Mouse (Mus musculus) heart, postnatal 4 days (tissue): ENCODE results near the gene H13. TPM values are rescaled to one million over a fixed set of nuclear protein-coding genes. Genes with fewer than 3 reads are reported as not detected.

Experiments used
- DNase-seq: peaks from one replicate; pipeline ENCODE4 v3.0.0; 2021
- total RNA-seq, 2 experiments: library from RNA; stranded (reverse); gene quantifications; 2 replicates each; pipeline ENCODE4 v1.2.3; 2021

The H13 gene
- total RNA-seq, 2 experiments from 2014 or later, result 54.1 to 54.2 TPM

DNA sequence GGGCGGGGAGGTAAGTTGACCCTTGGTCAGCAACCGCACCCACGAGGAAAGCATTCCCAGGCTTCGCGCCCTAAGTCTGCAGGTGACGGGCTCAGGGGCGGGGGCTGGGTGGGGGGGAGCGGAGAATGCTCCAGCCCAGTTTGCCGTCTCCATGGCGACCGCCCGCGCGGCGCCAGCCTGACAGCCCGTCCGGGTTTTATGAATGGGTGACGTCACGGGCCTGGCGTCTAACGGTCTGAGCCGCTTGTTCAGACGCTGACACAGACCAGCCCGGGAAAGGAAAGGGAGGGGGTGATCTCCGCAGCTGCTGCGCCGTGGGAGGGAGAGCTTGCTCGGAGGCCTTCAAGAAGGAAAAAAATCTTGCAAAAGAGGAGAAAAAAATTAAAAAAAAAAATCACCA, 65.7 kb downstream of the H13 start:
- peak; percentile 97 for DNase-seq

DNA sequence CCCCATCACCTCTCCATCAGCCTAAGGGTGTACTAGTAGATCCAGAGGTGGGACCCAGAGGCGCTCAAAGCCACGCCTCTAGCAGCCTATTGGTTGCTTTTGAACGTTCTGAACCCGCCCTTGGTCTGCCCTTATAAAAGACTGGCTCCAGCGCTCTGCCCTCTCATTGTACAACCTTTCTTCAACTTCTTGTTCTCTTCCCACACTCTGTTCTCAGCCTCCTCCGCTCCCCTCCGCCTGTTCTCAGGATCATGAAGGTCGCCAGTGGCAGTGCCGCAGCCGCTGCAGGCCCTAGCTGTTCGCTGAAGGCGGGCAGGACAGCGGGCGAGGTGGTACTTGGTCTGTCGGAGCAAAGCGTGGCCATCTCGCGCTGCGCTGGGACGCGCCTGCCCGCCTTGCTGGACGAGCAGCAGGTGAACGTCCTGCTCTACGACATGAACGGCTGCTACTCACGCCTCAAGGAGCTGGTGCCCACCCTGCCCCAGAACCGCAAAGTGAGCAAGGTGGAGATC, 66.9 kb downstream of the H13 start, which contains the start of gene Id1:
Gene Id1, plus strand, starts transcription at position 162 of the 512 bp plus-strand sequence.
- DNase-seq, result peak; percentile 91

GRCm38 (mm10) chr2:152736748-152737147, 67.5 kb downstream of the H13 start:
- no peak for DNase-seq

DNA sequence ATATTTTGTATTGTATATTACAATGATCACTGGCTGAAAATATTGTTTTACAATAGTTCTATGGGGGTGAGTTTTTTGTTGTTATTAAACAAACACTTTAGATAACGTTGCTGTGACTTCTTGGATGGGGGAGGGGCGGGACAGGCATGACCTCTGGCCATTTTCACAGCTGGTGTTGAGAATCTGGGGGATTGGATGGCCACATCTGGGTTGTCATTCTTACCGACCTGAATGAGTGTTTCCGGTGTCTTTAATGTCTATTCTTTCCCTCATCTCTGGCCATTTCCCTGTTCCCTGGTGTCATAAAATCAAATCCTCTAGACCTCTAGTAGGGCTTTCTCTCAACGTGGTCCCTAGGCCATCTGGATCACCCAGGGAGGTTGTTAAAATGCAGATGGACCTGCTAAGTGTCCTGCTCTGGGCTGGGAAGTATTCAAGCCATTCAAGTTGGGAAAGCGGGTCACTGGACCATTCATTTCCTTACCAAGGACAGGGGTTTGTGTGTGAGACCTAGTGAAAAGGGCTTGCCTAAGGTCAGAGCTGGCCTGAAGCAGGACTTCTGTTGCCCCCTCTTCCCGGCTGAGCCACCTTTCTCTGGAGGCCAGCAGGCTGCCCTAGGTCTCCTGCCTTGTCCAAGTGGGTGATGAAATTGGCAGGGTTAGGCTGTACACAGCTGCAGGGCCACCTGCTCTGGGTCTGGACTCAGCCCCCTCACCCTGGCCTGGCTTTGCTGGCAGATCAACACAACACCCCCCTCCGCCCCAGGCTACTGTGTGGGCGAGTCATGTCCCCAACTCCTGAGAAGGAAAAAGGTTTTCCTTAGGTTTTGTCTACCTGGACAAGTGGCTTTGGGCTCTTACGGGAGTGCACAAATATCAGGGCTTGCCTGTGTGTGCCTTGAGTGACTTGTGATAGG, 68.3 kb downstream of the H13 start:
- peak; percentile 48 for DNase-seq

DNA sequence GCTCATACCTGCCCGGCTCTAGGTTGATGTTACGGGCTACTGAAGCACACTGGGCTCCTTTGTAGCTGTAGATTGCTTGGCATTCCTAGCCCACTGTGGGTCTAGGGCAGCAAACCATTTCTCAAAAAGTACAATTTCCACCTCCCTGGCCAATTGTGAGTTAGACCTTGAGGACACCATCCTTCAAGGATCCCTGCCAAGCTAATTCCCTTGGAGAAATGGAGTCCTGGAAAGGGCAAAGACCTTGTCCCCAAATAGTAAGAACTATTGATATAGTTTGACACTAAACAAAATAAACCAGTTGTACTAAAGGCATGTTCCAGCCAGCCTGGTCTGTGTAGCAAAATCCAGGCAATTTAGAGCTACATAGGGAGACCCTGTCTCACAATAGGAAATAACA, 69.1 kb downstream of the H13 start:
- no peak for DNase-seq

DNA sequence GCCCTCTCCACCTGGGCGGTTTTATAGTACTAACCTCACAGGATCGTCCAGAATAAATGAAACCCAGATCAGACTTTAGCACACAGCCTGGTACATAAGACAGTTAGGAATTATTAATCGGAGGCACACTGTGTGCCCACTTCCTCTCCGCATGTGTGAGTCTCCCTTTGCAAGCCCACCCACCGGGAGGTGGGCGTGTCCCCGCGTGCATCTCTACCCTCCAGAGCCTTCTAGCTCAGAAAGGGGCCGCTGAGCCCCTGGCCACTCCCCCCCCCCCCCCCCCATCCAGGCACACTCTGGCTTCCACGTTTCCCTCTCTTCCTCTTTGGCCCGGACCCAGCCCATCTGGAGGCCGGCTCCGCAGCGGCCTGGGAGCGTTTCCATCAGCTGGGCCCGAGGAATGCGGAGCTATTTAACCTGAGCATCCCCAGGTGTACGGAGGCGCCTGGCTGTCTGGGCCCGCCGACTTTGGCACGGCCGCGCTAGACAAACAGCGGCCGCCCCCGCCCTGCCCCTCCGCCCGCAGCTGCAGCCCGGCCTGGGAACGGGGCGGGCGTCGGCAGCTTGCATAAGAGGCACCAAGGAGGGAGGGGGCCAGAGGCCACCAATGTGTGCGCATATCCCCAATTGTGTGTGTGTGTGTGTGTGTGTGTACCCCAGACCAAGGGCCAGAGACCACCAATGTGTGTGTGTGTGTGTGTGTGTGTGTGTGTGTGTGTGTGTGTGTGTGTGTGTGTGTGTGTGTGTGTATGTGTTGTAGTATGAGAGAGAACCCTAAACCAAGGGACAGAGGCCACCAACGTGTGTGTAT, 70.0 kb downstream of the H13 start:
- peak; percentile 87 for DNase-seq

- no peak for DNase-seq
These were observed 70.6 kb downstream of the H13 start for GRCm38 (mm10) chr2:152739842-152740260.

GRCm38 (mm10) chr2:152740490-152740889, 71.2 kb downstream of the H13 start:
- no peak for DNase-seq

DNA sequence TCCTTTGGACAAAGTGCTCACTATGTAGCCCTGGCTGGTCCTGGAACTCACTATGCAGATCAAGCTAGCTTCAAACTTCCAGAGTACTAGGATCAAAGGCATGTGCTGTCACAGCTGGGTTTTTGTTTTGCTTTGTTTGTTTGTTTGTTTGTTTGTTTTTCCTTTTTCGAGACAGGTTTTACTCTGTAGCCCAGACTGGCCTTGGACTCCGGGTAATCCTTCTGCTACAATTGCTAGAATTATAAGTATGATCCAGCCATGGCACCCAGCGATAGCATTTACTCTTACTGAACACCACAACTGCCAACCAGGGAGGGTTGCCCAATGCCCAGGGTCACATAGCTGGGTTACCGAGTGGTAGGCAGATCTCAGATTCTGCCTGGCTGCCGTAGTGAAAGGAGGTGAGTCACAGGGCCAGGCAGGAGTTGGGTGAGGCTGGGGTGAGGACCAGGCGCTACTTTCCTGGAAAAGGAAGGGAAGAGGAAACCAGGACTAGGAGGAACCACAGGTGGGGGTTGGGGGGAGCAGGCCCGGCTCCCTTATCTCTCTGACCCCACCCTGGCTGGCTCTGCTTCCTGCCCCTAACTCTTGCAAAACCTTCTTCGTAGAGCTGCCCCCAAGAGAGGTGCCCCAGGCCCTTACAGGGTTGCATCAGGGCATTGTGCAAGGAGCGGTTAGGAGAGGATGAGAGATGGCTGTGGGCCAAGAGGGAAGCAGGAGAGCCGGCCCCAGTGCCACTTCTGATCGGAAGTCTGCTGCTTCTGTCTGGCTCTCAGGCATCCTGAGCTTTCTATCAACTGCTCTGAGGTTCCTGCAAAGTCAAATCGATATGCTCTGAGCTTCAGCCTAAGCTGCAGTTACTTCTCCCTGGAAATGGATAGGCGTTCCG, 72.1 kb downstream of the H13 start:
- DNase-seq, result peak; percentile 76

DNA sequence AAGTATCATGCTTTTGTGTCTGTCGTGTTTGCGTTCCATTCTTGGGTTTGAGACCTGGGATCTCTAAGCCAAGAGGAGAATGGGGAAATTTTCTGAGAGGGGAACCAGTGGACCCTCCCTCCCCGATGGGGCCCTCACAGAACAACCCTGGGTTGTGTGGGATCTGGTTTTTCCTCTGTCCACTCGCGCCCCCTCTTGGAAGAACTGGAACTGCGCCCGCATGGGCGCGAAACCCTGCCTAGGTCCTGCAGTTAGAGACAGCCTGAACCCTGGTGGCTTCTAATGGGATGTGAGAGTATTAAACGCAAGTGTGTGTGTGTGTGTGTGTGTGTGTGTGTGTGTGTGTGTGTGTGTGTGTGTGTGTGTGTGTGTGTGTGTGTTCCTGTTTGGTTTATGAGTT, 73.2 kb downstream of the H13 start:
- peak; percentile 89 for DNase-seq

GRCm38 (mm10) chr2:152753944-152754711, 84.9 kb downstream of the H13 start, which contains the start of gene Cox4i2:
TSS of gene Cox4i2 (plus strand) at chr2:152754173.
- peak; percentile 57 for DNase-seq

DNA sequence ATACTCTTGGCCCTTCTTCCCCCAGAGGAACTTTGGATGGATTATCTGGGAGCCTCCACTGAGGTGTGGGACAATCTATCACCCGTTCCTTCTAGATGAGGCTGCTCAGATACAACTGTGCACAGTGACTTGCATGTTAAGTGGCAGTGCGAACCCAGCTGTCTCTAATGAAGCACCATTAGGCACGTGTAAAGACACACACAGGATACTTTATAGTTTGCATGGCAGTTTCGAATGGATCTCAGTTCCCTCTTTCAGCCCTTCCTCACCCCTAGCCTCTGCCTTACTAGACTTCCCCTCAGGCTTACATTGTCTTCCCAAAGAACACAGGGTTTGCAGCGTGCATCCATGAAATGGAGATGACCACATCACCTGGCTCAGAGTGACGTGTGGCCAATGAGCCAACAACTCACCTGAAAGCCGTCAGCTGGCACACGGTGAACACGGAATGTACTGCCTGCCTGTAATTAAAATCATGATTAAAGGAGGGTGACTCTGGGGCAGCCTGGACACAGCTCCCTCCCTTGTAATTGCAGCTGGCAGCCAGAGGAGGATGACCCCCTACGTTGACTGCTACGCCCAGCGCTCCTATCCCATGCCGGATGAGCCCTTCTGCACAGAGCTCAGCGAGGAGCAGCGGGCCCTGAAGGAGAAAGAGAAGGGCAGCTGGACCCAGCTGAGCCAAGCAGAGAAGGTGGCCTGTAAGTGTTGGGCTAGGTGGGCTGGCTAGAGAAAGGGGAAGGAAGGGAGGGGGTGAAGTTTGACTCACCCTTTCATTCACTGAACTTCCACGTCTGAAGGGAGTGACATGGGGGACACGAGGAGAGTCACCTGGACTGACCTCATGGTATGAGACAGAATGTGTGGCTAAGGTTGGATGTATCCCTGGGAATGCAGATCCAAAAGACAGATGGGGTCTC, 87.5 kb downstream of the H13 start:
- no peak for DNase-seq

DNA sequence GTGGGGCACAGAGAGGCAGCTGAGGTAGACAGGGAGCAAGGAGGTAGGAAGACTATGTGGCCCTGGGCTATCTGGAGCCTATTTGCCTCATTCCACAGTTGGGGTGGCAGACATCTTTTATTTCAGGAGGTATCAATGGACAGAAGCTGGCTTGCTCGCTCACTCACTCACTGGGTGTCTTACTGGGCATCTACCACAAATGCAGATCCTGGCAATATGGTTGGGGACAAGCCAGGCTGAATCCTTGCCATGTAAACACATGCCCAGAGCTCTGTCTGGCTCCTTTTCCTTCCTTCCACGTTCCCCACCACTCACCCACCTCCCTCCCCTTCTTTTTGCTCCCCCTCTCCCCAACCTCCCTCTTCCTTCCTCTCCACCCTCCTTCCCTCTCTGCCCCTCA, 88.2 kb downstream of the H13 start:
- DNase-seq, result no peak

Other genes starting within 250 kb of the H13 start
- not detected for gene Defb23, start 204.8 kb upstream of the H13 start, total RNA-seq
- gene Defb20, start 192.4 kb upstream of the H13 start, total RNA-seq, result not detected
- gene Defb22, start 179.3 kb upstream of the H13 start, total RNA-seq, result not detected
- gene Defb26, start 157.8 kb upstream of the H13 start, total RNA-seq, result not detected
- not detected for gene Defb28, start 151.2 kb upstream of the H13 start, total RNA-seq
- gene Defb29, start 129.4 kb upstream of the H13 start, total RNA-seq, result not detected
- not detected for gene Gm17416, start 100.1 kb upstream of the H13 start, total RNA-seq
- not detected for gene Defb21, start 96.7 kb upstream of the H13 start, total RNA-seq
- not detected for gene Defb19, start 89.1 kb upstream of the H13 start, total RNA-seq
- gene Defb45, start 70.1 kb upstream of the H13 start, total RNA-seq, result not detected
- not detected for gene Defb36, start 65.1 kb upstream of the H13 start, total RNA-seq
- gene Defb25, start 46.4 kb upstream of the H13 start, total RNA-seq, result not detected
- 10 to 100 TPM; 13.5 to 13.9 TPM for gene Rem1, start 42.5 kb upstream of the H13 start, total RNA-seq
- 10 to 100 TPM; 19.9 to 20.2 TPM for gene Mcts2, start 17.6 kb downstream of the H13 start, total RNA-seq
- gene Id1, start 66.8 kb downstream of the H13 start, total RNA-seq, result 10 to 100 TPM; 71.8 to 76.6 TPM
- gene Cox4i2, start 84.7 kb downstream of the H13 start, total RNA-seq, result 10 to 100 TPM; 13.7 to 15.1 TPM
- 10 to 100 TPM; 39.0 to 45.0 TPM for gene Bcl2l1, start 162.3 kb downstream of the H13 start, total RNA-seq
- 10 to 100 TPM; 42.4 to 51.9 TPM for gene Tpx2, start 178.5 kb downstream of the H13 start, total RNA-seq
- gene Mylk2, start 241.9 kb downstream of the H13 start, total RNA-seq, result under 1 TPM; 0.26 to 0.38 TPM